Mouse (Mus musculus) MEL (cell line): Measurements from ENCODE around the gene Tcf19. TPM values are rescaled to one million over a fixed set of nuclear protein-coding genes. Genes with fewer than 3 reads are reported as not detected.

ENCODE experiments used
- DNase-seq: peaks from one replicate; pipeline ENCODE4 v3.0.0; 2011; ENCODE audit warnings: low read depth, low spot score
- H3K27ac ChIP-seq: 2 replicates; pipeline ENCODE4 v1.5.1; 2012; ENCODE audit warnings: low read depth, mild to moderate bottlenecking, control low read depth, low read length, moderate library complexity; ENCODE audit not compliant: control insufficient read depth
- H3K27me3 ChIP-seq, 2 experiments: fragments of 150-350 bp in 1 of 2; sonication (generic) in 1 of 2; 2 replicates each; pipeline ENCODE4 v1.6.1; 2012; ENCODE audit warnings: low read length in 2 of 2, mild to moderate bottlenecking in 2 of 2, improper control_type of control experiment in 1 of 2, moderate library complexity in 1 of 2; ENCODE audit not compliant: insufficient read depth in 2 of 2, control insufficient read depth in 1 of 2
- H3K36me3 ChIP-seq, 2 experiments: 2 replicates each; pipeline ENCODE4 v1.6.1; 2012 to 2014; ENCODE audit warnings: low read length in 2 of 2, improper control_type of control experiment in 1 of 2, inconsistent platforms in 1 of 2, mild to moderate bottlenecking in 1 of 2; ENCODE audit not compliant: insufficient read depth in 2 of 2, control insufficient read depth in 1 of 2
- H3K4me1 ChIP-seq, 2 experiments: fragments of 150-350 bp in 1 of 2; sonication (generic) in 1 of 2; 2 replicates each; pipeline ENCODE4 v1.6.1; 2012; ENCODE audit warnings: low read length in 2 of 2, improper control_type of control experiment in 1 of 2, mild to moderate bottlenecking in 1 of 2; ENCODE audit not compliant: insufficient read depth in 2 of 2, control insufficient read depth in 1 of 2
- H3K4me3 ChIP-seq, 2 experiments: fragments of 150-350 bp in 1 of 2; sonication (generic) in 1 of 2; 2 replicates each; pipeline ENCODE4 v1.5.1; 2012; ENCODE audit warnings: low read depth in 2 of 2, low read length in 2 of 2, mild to moderate bottlenecking in 2 of 2, moderate library complexity in 2 of 2, control low read depth in 1 of 2, improper control_type of control experiment in 1 of 2; ENCODE audit not compliant: control insufficient read depth in 1 of 2, insufficient read depth in 1 of 2
- H3K79me2 ChIP-seq: 2 replicates; pipeline ENCODE4 v1.6.1; 2012; ENCODE audit warnings: mild to moderate bottlenecking, low read length, moderate library complexity; ENCODE audit not compliant: control insufficient read depth, poor library complexity, insufficient read depth
- H3K9ac ChIP-seq: 2 replicates; pipeline ENCODE4 v1.6.1; 2012; ENCODE audit warnings: low read depth, mild to moderate bottlenecking, control low read depth, low read length, moderate library complexity; ENCODE audit not compliant: control insufficient read depth, poor library complexity, severe bottlenecking
- H3K9me3 ChIP-seq: fragments of 150-350 bp; sonication (generic); replicated peaks from 2 replicates; pipeline ENCODE4 v1.6.1; 2012; ENCODE audit warnings: mild to moderate bottlenecking, low read length, improper control_type of control experiment, moderate library complexity; ENCODE audit not compliant: insufficient read depth
- BHLHE40 ChIP-seq: IDR thresholded peaks from 2 replicates; pipeline ENCODE4 v1.6.1; 2012; ENCODE audit warnings: low read depth, mild to moderate bottlenecking, inconsistent platforms, low read length, improper control_type of control experiment, borderline replicate concordance
- CHD2 ChIP-seq: IDR thresholded peaks from 2 replicates; pipeline ENCODE4 v1.6.1; 2011; ENCODE audit warnings: low read length, improper control_type of control experiment
- E2F4 ChIP-seq: IDR thresholded peaks from 2 replicates; pipeline ENCODE4 v1.6.1; 2011; ENCODE audit warnings: low read depth, low read length, improper control_type of control experiment, borderline replicate concordance
- ETS1 ChIP-seq: IDR thresholded peaks from 2 replicates; pipeline ENCODE4 v1.6.1; 2012; ENCODE audit warnings: low read depth, mild to moderate bottlenecking, inconsistent platforms, low read length, improper control_type of control experiment, moderate library complexity
- GATA1 ChIP-seq: IDR thresholded peaks from 2 replicates; pipeline ENCODE4 v1.6.1; 2011; ENCODE audit warnings: low read depth, low read length, improper control_type of control experiment
- KAT2A ChIP-seq: conservative IDR thresholded peaks from 2 replicates; pipeline ENCODE4 v1.6.1; 2012; ENCODE audit warnings: low read depth, low read length, improper control_type of control experiment, inconsistent platforms
- MAFK ChIP-seq: IDR thresholded peaks from 2 replicates; pipeline ENCODE4 v1.6.1; 2011; ENCODE audit warnings: low read depth, mild to moderate bottlenecking, low read length, improper control_type of control experiment, borderline replicate concordance
- MAX ChIP-seq: IDR thresholded peaks from 2 replicates; pipeline ENCODE4 v1.6.1; 2011; ENCODE audit warnings: low read length, improper control_type of control experiment
- MYB ChIP-seq: IDR thresholded peaks from 2 replicates; pipeline ENCODE4 v1.6.1; 2011; ENCODE audit warnings: mild to moderate bottlenecking, low read depth, low read length, improper control_type of control experiment
- MYC ChIP-seq: IDR thresholded peaks from 2 replicates; pipeline ENCODE4 v1.6.1; 2011; ENCODE audit warnings: low read depth, mild to moderate bottlenecking, low read length, improper control_type of control experiment, moderate library complexity
- NELFE ChIP-seq: IDR thresholded peaks from 2 replicates; pipeline ENCODE4 v1.6.1; 2011; ENCODE audit warnings: low read depth, low read length, improper control_type of control experiment
- NRF1 ChIP-seq: IDR thresholded peaks from 2 replicates; pipeline ENCODE4 v1.6.1; 2014; ENCODE audit warnings: low read depth, mild to moderate bottlenecking, inconsistent platforms, low read length, improper control_type of control experiment, moderate library complexity; ENCODE audit not compliant: poor library complexity, insufficient read depth, severe bottlenecking
- POLR2AphosphoS2 ChIP-seq: IDR thresholded peaks from 2 replicates; pipeline ENCODE4 v1.6.1; 2011; ENCODE audit warnings: low read length, improper control_type of control experiment
- RAD21 ChIP-seq: IDR thresholded peaks from 2 replicates; pipeline ENCODE4 v1.6.1; 2011; ENCODE audit warnings: mild to moderate bottlenecking, low read depth, low read length, improper control_type of control experiment
- RCOR1 ChIP-seq: IDR thresholded peaks from 2 replicates; pipeline ENCODE4 v1.6.1; 2012; ENCODE audit warnings: low read depth, mild to moderate bottlenecking, inconsistent platforms, low read length, improper control_type of control experiment
- SIN3A ChIP-seq: IDR thresholded peaks from 2 replicates; pipeline ENCODE4 v1.6.1; 2012; ENCODE audit warnings: low read length, improper control_type of control experiment, inconsistent platforms
- SMC3 ChIP-seq: IDR thresholded peaks from 2 replicates; pipeline ENCODE4 v1.6.1; 2011; ENCODE audit warnings: low read depth, low read length, improper control_type of control experiment
- TAL1 ChIP-seq: IDR thresholded peaks from 2 replicates; pipeline ENCODE4 v1.6.1; 2012; ENCODE audit warnings: mild to moderate bottlenecking, inconsistent platforms, low read length, moderate library complexity, mixed read lengths
- TCF12 ChIP-seq: IDR thresholded peaks from 2 replicates; pipeline ENCODE4 v1.6.1; 2014; ENCODE audit warnings: low read depth, mild to moderate bottlenecking, inconsistent platforms, low read length, improper control_type of control experiment, moderate library complexity
- USF2 ChIP-seq, 2 experiments: IDR thresholded peaks; 2 replicates each; pipeline ENCODE4 v1.6.1; 2011 to 2012; ENCODE audit warnings: improper control_type of control experiment in 2 of 2, low read length in 2 of 2, borderline replicate concordance in 1 of 2, inconsistent platforms in 1 of 2, low read depth in 1 of 2, mild to moderate bottlenecking in 1 of 2; ENCODE audit not compliant: insufficient read depth in 1 of 2
- ZKSCAN1 ChIP-seq: IDR thresholded peaks from 2 replicates; pipeline ENCODE4 v1.6.1; 2012; ENCODE audit warnings: low read depth, mild to moderate bottlenecking, inconsistent platforms, low read length, improper control_type of control experiment, moderate library complexity
- ZMIZ1 ChIP-seq: IDR thresholded peaks from 2 replicates; pipeline ENCODE4 v1.6.1; 2012; ENCODE audit warnings: low read depth, mild to moderate bottlenecking, inconsistent platforms, low read length, improper control_type of control experiment, moderate library complexity
- ZNF384 ChIP-seq: IDR thresholded peaks from 2 replicates; pipeline ENCODE4 v1.6.1; 2012; ENCODE audit warnings: low read depth, mild to moderate bottlenecking, inconsistent platforms, low read length, improper control_type of control experiment
- polyA plus RNA-seq, 2 experiments: library from polyadenylated mRNA; stranded (reverse) in 1 of 2; unstranded in 1 of 2; fragments of >175 nt in 1 of 2; fragments of >200 nt in 1 of 2; gene quantifications; 2 replicates each; pipeline versions ENCODE4 v1.2.1 to v1.2.4; 2012; ENCODE audit warnings: low replicate concordance in 2 of 2, low read depth in 1 of 2; ENCODE audit not compliant: insufficient read length in 2 of 2, insufficient read depth in 1 of 2, missing spikeins in 1 of 2
- total RNA-seq: library from RNA; depleted of rRNA; stranded (reverse); fragments of 300-350 nt; gene quantifications from 2 replicates; pipeline ENCODE4 v1.2.3, GENCODE M21; 2012

Gene Tcf19
- total and polyA plus RNA-seq, 3 experiments: 16.6 to 25.7 TPM; not detected in 1

GRCm38 (mm10) chr17:35551881-35552414 is 35.3 kb upstream of the Tcf19 start, which contains the start of gene Cdsn:
Gene Cdsn, plus strand, starts transcription at chr17:35552128.
- no peak for TF ChIP-seq NELFE
- TF ChIP-seq SIN3A: no peak
- no peak for TF ChIP-seq USF2 (IDR thresholded peaks at IDR 0.05; ENCODE audit: borderline replicate concordance in 1 of 2, insufficient read depth in 1 of 2, low read depth in 1 of 2, low read length in 2 of 2)
- TF ChIP-seq ETS1: no peak
- no peak for TF ChIP-seq ZKSCAN1
- no peak for TF ChIP-seq RAD21
- no peak for TF ChIP-seq MAX
- TF ChIP-seq MYB: no peak
- TF ChIP-seq MYC: no peak
- TF ChIP-seq POLR2AphosphoS2: no peak
- no peak for TF ChIP-seq RCOR1
- no peak for TF ChIP-seq KAT2A
- TF ChIP-seq ZNF384: no peak
- TF ChIP-seq MAFK: no peak
- no peak for TF ChIP-seq NRF1
- no peak for TF ChIP-seq TAL1
- TF ChIP-seq ZMIZ1: no peak
- TF ChIP-seq SMC3: no peak
- TF ChIP-seq GATA1: no peak
- no peak for TF ChIP-seq TCF12
- DNase-seq: no peak
- Histone ChIP-seq H3K4me1 (no peaks in the 10 kb centered on the region), H3K4me3 (no peak within 1 kb of the TSS), H3K27me3 (no peaks in the 10 kb centered on the region), H3K79me2 (no peaks in the 10 kb centered on the region), H3K9ac (no peak within 1 kb of the TSS), H3K36me3 (no peaks in the 10 kb centered on the region), H3K9me3 (no peaks in the 10 kb centered on the region), H3K27ac (no peak within 1 kb of the TSS)

GRCm38 (mm10) chr17:35550871-35551270 is 34.2 kb upstream of the Tcf19 start:
- TF ChIP-seq E2F4 (no peak), BHLHE40 (no peak), ZKSCAN1 (no peak), CHD2 (no peak)
- H3K4me3 ChIP-seq: no peak overlapping the region
- no peaks in the 10 kb centered on the region for H3K27me3 ChIP-seq
- H3K9ac ChIP-seq: no peak overlapping the region
- H3K36me3 ChIP-seq: no peaks in the 10 kb centered on the region
- H3K79me2 ChIP-seq: no peaks in the 10 kb centered on the region
- no peak for DNase-seq
- H3K27ac ChIP-seq: no peak overlapping the region
- no peaks in the 10 kb centered on the region for H3K9me3 ChIP-seq
- H3K4me1 ChIP-seq: no peaks in the 10 kb centered on the region
